Mouse (Mus musculus) urinary bladder, postnatal 25 days (tissue): ENCODE measurements around the gene Vmn1r24.
"Not testable (repeated sequence)": the region's sequence is repeated elsewhere in the genome, so short reads cannot be mapped to it uniquely, and the experiment has no call there.

Experiments used
- DNase-seq: peaks from one replicate; pipeline ENCODE4 v3.0.0; 2022; ENCODE audit warnings: low spot score

Vmn1r24 gene

DNA sequence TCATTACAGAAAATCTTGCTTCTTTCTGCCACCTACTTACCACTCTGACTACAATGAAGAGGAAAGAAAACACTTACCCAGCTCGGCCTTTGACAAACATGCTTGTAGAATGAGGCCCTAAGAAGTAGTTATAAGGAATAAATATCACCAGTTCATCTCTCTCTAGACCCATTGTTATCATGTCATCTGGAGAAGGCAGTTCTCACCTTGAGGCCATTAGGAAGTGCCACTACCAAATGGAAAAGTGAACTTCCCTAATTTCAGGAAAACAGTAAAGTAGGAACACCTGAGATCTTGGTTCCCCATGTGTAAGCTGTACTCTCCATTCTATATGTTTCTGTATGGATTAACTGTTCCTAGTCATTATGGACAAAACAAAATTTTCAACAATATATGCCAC is at the start of gene Vmn1r24:
Gene Vmn1r24, minus strand, starts transcription at position 101 of the 400 bp plus-strand sequence.
- not testable (repeated sequence) for DNase-seq

GRCm38 (mm10) chr6:57980710-57981109 is 19.4 kb upstream of the Vmn1r24 start, which contains the start of gene Vmn1r25:
Gene Vmn1r25 (minus strand): TSS chr6:57980810.
- no peak for DNase-seq

DNA sequence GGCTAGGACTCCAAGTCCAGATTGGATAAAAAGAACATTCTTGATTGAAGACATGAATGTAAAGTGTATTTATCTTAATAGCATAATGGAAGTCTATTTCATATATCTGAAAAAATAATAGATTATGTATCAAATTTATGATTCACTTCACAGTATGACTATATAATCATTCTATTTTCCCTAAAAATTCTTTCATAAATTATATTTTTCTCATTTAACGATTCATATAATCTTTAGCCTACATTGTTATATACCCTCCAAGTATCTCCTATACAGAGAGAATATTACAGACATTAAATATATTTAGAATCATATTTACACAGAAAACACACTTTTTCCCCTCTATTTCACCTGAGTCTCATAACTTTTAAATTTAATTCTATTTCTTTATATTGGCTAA is 34.6 kb downstream of the Vmn1r24 start, which contains the start of gene Vmn1r23:
Gene Vmn1r23, minus strand, starts transcription at position 101 of the 400 bp plus-strand sequence.
- DNase-seq, result no peak

- DNase-seq, result no peak
Measured at GRCm38 (mm10) chr6:57907928-57908327, 53.4 kb downstream of the Vmn1r24 start, which contains the start of gene Vmn1r22. Gene Vmn1r22 (minus strand): TSS chr6:57908028.
